Mouse (Mus musculus): ENCODE measurements around the gene Ube2d1. TPM values are rescaled to one million over a fixed set of nuclear protein-coding genes. Genes with fewer than 3 reads are reported as not detected.

Gene Ube2d1
- 71.6 and 74.1 TPM in 2 replicates for polyA plus RNA-seq (2014; fragmentation: Nextera tagmentation; extraction: Ambion mirVana)

DNA sequence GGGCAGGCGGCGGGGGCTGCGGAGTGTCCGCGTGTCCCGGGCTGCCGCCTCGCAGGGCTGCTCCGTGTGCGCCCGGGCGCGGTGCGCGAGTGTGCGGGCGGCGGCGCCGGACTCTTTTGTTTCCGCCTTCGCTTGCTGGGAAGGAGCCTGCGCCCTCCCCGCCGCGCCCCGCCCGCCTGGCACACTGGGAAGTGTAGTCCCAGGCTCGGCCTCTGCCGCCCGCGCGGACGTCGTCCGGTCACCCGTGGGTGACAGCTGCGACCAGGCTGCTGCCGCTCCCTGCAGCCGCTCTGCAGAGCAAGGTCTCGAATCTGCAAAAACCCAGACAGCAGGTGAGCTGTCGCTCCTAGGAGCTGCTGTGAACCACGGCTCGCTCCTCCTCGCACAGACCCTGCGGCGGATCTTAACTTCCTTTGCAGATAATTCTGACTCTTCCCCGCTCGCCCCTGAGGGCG, at the start of gene Ube2d1:
Gene Ube2d1 (minus strand): TSS at position 137 of the 455 bp plus-strand sequence.
- WGBS, result under 1% methylated on average over 46 of the region's 50 CpGs
- Histone ChIP-seq H3K36me3 (ENCODE audit: insufficient read depth) (0 out of 2 replicates have a peak, but pooled peaks cover 3% of the 10 kb centered on the region), H3K9me3 (ENCODE audit: low read depth, low read length) (no peaks in the 10 kb centered on the region), H3K27me3 (ENCODE audit: insufficient read depth, low read length) (no peaks in the 10 kb centered on the region), H3K4me2 (peak within 1 kb of the TSS; percentile 75), H3K4me3 (ENCODE audit: low read depth, low read length) (peak within 1 kb of the TSS; percentile 93), H3K27ac (ENCODE audit: low read depth) (peak within 1 kb of the TSS; percentile 50; the same call in 1 of the 2 replicates), H3K9ac (peak within 1 kb of the TSS; percentile 91), H3K4me1 (ENCODE audit: insufficient read depth) (0 out of 2 replicates have a peak, but pooled peaks cover 4% of the 10 kb centered on the region)
- no peak for TF ChIP-seq CTCF (IDR thresholded peaks at IDR 0.05; ENCODE audit: low read depth)
- peak; percentile 96 for ATAC-seq (ENCODE audit: insufficient read depth)
- DNase-seq, result peak; percentile 90

DNA sequence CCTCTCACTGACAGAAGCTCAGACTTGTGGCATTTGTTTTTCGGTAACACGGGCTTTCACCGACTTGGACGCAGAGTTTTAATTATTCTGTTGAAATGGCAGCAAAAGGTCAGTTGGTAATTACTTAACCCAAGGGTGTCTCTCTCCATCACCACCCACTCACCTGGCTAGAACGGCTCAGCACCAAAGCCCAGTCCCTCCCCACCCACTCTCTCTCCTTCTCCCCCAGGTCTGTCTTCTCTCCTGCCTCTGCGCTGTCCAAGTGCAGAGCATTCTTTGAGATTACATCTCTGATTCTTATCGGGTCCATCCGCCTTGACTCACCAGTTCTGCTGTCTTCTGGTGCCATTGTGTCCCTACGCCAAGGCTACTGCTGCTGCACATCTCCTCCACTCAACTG, 47.8 kb upstream of the Ube2d1 start:
- DNase-seq, result no peak
- H3K27me3 ChIP-seq (ENCODE audit: insufficient read depth, low read length), result no peaks in the 10 kb centered on the region
- peaks cover 39% of the 10 kb centered on the region for H3K36me3 ChIP-seq (ENCODE audit: insufficient read depth)

DNA sequence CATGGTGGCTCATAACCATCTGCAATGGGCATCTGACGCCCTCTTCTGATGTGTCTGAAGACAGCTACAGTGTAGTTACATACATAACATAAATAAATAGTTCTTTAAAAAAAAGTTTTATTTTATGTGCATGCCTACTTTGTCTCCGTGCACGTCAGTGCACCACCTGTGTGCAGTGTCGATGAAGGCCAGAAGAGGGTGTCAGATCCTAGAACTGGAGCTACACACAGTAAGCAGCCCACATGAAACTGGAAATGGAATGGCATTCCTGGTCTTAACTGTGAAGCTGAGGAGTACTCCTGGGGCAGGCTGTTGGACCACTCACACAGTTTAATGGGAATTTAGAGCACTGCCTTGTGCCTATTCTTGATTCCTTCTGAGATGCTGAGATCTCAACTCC, 47.3 kb upstream of the Ube2d1 start:
- no peak overlapping the region for H3K27ac ChIP-seq (ENCODE audit: low read depth)
- H3K4me1 ChIP-seq (ENCODE audit: insufficient read depth), result no peaks in the 10 kb centered on the region
- DNase-seq (no peak), ATAC-seq (ENCODE audit: insufficient read depth) (no peak)
- H3K9ac ChIP-seq, result no peak overlapping the region
- no peak overlapping the region for H3K4me2 ChIP-seq
- H3K27me3 ChIP-seq (ENCODE audit: insufficient read depth, low read length), result no peaks in the 10 kb centered on the region
- H3K9me3 ChIP-seq (ENCODE audit: low read depth, low read length), result no peaks in the 10 kb centered on the region
- peak; percentile 30; the same call in 1 of the 2 replicates for TF ChIP-seq CTCF (IDR thresholded peaks at IDR 0.05; ENCODE audit: low read depth)
- H3K36me3 ChIP-seq (ENCODE audit: insufficient read depth), result peaks cover 39% of the 10 kb centered on the region
- no peak overlapping the region for H3K4me3 ChIP-seq (ENCODE audit: low read depth, low read length)
- WGBS, result 89% methylated on average over 4 of the region's 4 CpGs

More for the DNA sequence above, 47.8 kb upstream of the Ube2d1 start:
- Histone ChIP-seq H3K27ac (ENCODE audit: low read depth) (no peak overlapping the region), H3K9me3 (ENCODE audit: low read depth, low read length) (no peaks in the 10 kb centered on the region), H3K4me3 (ENCODE audit: low read depth, low read length) (no peak overlapping the region), H3K9ac (no peak overlapping the region), H3K4me1 (ENCODE audit: insufficient read depth) (no peaks in the 10 kb centered on the region), H3K4me2 (no peak overlapping the region)
- ATAC-seq (ENCODE audit: insufficient read depth), result no peak
- TF ChIP-seq CTCF (IDR thresholded peaks at IDR 0.05; ENCODE audit: low read depth), result no peak
- WGBS, result 90% methylated on average over 9 of the region's 9 CpGs

DNA sequence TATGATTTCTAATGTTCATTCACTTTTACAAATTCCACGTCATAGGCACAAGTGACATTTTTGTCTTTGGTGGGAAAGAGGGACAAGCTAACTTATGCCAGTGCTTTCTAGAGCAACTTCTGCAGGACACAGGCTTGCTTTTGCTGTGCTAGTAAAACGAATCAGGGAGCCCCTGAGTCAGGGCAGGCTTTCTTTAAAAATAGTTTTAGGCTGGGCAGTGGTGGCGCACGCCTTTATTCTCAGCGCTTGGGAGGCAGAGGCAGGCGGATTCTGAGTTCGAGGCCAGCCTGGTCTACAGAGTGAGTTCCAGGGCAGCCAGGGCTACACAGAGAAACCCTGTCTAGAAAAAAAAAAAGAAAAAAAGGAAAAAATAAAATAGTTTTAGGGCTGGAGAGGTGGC, 46.8 kb upstream of the Ube2d1 start:
- WGBS, result 93% methylated on average over 7 of the region's 7 CpGs

DNA sequence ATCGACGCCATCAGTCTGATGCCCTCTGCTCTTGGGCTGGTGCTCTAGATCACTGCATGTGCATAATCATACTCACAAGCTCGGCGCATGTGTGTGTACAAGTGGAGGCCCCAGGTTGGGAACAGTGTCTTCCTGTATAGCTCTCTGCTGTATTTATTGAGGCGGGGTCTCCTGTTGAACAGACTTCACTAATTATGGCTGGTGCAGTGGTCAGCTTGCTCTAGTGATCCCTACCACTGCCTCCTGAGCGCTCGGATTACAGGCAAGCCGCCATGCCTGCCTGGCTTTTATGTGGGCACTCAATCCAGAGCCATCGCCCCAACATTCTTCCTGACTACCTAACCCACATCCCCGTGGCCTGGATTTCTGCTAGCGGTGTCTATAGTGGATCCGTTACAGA, 45.0 kb upstream of the Ube2d1 start:
- WGBS, result 90% methylated on average over 12 of the region's 12 CpGs
- no peak for TF ChIP-seq CTCF (IDR thresholded peaks at IDR 0.05; ENCODE audit: low read depth)
- DNase-seq, result no peak

More for the DNA sequence above, 46.8 kb upstream of the Ube2d1 start:
- DNase-seq (no peak), ATAC-seq (ENCODE audit: insufficient read depth) (no peak)
- TF ChIP-seq CTCF (IDR thresholded peaks at IDR 0.05; ENCODE audit: low read depth), result no peak
- Histone ChIP-seq H3K27me3 (ENCODE audit: insufficient read depth, low read length) (no peaks in the 10 kb centered on the region), H3K4me2 (no peak overlapping the region), H3K27ac (ENCODE audit: low read depth) (no peak overlapping the region), H3K9ac (no peak overlapping the region), H3K9me3 (ENCODE audit: low read depth, low read length) (no peaks in the 10 kb centered on the region), H3K36me3 (ENCODE audit: insufficient read depth) (peaks cover 39% of the 10 kb centered on the region), H3K4me3 (ENCODE audit: low read depth, low read length) (no peak overlapping the region), H3K4me1 (ENCODE audit: insufficient read depth) (no peaks in the 10 kb centered on the region)

DNA sequence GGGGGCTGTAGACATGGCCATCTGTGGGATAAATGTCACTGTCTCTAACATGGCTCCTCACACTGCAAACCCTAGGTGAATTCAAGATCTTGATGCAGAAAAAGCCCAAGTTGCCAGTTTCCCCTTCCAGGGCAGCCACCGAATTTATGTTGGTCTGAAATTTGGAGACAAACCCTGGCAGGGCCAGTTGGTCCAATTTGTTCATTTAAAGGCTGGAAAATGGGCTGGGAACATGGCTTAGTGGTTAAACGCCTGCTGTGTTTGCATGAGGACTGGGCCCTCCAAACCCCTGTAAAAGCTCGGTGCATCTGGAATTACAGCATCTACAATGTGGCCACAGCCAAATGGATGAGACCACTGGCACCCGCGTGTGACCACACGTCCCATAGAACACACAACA, 44.2 kb upstream of the Ube2d1 start:
- no peak for DNase-seq
- no peak overlapping the region for H3K27ac ChIP-seq (ENCODE audit: low read depth)
- no peak overlapping the region for H3K4me3 ChIP-seq (ENCODE audit: low read depth, low read length)
- H3K9ac ChIP-seq, result no peak overlapping the region
- H3K9me3 ChIP-seq (ENCODE audit: low read depth, low read length), result no peaks in the 10 kb centered on the region
- peaks cover 20% of the 10 kb centered on the region for H3K36me3 ChIP-seq (ENCODE audit: insufficient read depth)
- no peaks in the 10 kb centered on the region for H3K4me1 ChIP-seq (ENCODE audit: insufficient read depth)
- no peak overlapping the region for H3K4me2 ChIP-seq
- H3K27me3 ChIP-seq (ENCODE audit: insufficient read depth, low read length), result no peaks in the 10 kb centered on the region
- ATAC-seq (ENCODE audit: insufficient read depth), result no peak
- TF ChIP-seq CTCF (IDR thresholded peaks at IDR 0.05; ENCODE audit: low read depth), result no peak
- WGBS, result 91% methylated on average over 6 of the region's 6 CpGs

More for the DNA sequence above, 45.0 kb upstream of the Ube2d1 start:
- H3K36me3 ChIP-seq (ENCODE audit: insufficient read depth), result peaks cover 26% of the 10 kb centered on the region
- no peak overlapping the region for H3K4me2 ChIP-seq
- no peak for ATAC-seq (ENCODE audit: insufficient read depth)
- no peak overlapping the region for H3K27ac ChIP-seq (ENCODE audit: low read depth)
- H3K27me3 ChIP-seq (ENCODE audit: insufficient read depth, low read length), result no peaks in the 10 kb centered on the region
- no peaks in the 10 kb centered on the region for H3K9me3 ChIP-seq (ENCODE audit: low read depth, low read length)
- no peaks in the 10 kb centered on the region for H3K4me1 ChIP-seq (ENCODE audit: insufficient read depth)
- no peak overlapping the region for H3K4me3 ChIP-seq (ENCODE audit: low read depth, low read length)
- no peak overlapping the region for H3K9ac ChIP-seq

DNA sequence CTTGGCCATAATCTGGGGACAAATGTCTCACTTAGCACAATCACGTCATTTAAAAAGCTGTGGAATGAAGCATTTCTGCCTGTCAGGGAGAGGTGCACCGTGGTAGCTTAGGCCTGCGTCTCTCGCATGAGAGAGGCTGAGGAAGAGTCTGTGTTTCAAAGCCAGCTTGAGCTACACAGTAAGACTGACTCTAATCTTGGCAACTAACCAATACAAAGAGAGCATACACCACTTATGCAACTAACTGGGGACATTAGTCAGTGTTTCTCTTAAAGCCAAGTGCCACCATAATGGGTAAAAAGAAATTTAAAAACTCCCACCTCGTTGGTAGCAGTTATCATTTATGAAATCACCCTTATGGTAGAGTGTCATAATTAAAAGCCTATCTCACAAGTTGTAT, 43.8 kb upstream of the Ube2d1 start:
- no peak for ATAC-seq (ENCODE audit: insufficient read depth)
- no peak for TF ChIP-seq CTCF (IDR thresholded peaks at IDR 0.05; ENCODE audit: low read depth)
- Histone ChIP-seq H3K27me3 (ENCODE audit: insufficient read depth, low read length) (no peaks in the 10 kb centered on the region), H3K4me3 (ENCODE audit: low read depth, low read length) (no peak overlapping the region), H3K27ac (ENCODE audit: low read depth) (no peak overlapping the region), H3K4me2 (no peak overlapping the region), H3K36me3 (ENCODE audit: insufficient read depth) (peaks cover 20% of the 10 kb centered on the region), H3K9ac (no peak overlapping the region), H3K9me3 (ENCODE audit: low read depth, low read length) (no peaks in the 10 kb centered on the region), H3K4me1 (ENCODE audit: insufficient read depth) (no peaks in the 10 kb centered on the region)
- DNase-seq, result no peak
- WGBS, result 74% methylated on average over 5 of the region's 5 CpGs
